Mouse (Mus musculus): Measurements from ENCODE around the gene Pou3f3. TPM values are rescaled to one million over a fixed set of nuclear protein-coding genes. Genes with fewer than 3 reads are reported as not detected.

Gene Pou3f3
- polyA plus RNA-seq (2012; rRNA removed), result 3.2 and 4.0 TPM in 2 replicates
- 0.77 and 0.90 TPM in 2 replicates for polyA plus RNA-seq (2014; fragmentation: Nextera tagmentation; extraction: Ambion mirVana)

DNA sequence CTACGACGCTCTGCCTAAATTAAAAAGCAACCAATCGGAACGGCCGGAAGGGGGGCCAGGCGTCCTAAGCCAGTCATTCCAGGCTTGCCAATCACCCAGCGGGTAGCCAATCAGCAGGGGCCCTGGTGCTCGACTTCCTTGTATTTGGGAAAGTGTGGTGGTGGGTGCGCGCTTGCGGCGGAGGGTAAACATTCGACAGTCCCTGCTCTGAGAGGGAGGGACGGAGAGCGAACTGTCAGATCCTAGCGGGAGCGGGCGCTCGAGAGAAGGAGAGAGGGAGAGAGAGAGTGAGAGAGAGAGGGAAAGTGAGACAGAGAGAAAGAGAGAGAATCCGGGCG lies at the start of gene Pou3f3:
Gene Pou3f3 (plus strand): TSS at position 191 of the 338 bp plus-strand sequence.
- no peaks in the 10 kb centered on the region for H3K36me3 ChIP-seq (ENCODE audit: control insufficient read depth, insufficient read depth, low read length)
- peak within 1 kb of the TSS; percentile 45 for H3K4me3 ChIP-seq (replicated peaks; ENCODE audit: low read length)
- no peak for TF ChIP-seq POLR2A (IDR thresholded peaks at IDR 0.05; ENCODE audit: borderline replicate concordance, extremely low read depth, insufficient read depth, insufficient read length)
- 2% methylated on average over 21 of the region's 21 CpGs for WGBS
- DNase-seq (ENCODE audit: low spot score) (peak; percentile 92), ATAC-seq (ENCODE audit: low FRiP score, low read depth) (peak; percentile 81)
- H3K4me1 ChIP-seq (ENCODE audit: control insufficient read depth, insufficient read depth, low read length), result peaks cover 22% of the 10 kb centered on the region
- H3K27me3 ChIP-seq (ENCODE audit: control insufficient read depth, insufficient read depth, low read length), result peaks cover 88% of the 10 kb centered on the region
- peak within 1 kb of the TSS; percentile 57 for H3K9ac ChIP-seq (ENCODE audit: low read depth, low read length, severe bottlenecking)
- H3K27ac ChIP-seq (replicated peaks; ENCODE audit: low read depth, low read length), result peak within 1 kb of the TSS; percentile 21
- H3K4me2 ChIP-seq (replicated peaks; ENCODE audit: low read depth, low read length, severe bottlenecking), result peak within 1 kb of the TSS; percentile 79
- H3K9me3 ChIP-seq (ENCODE audit: control insufficient read depth, low read length), result no peaks in the 10 kb centered on the region

- Histone ChIP-seq H3K27me3 (ENCODE audit: control insufficient read depth, insufficient read depth, low read length) (no peaks in the 10 kb centered on the region), H3K36me3 (ENCODE audit: control insufficient read depth, insufficient read depth, low read length) (no peaks in the 10 kb centered on the region), H3K4me3 (replicated peaks; ENCODE audit: low read length) (no peak overlapping the region), H3K4me2 (replicated peaks; ENCODE audit: low read depth, low read length, severe bottlenecking) (no peak overlapping the region), H3K9ac (ENCODE audit: low read depth, low read length, severe bottlenecking) (no peak overlapping the region), H3K27ac (replicated peaks; ENCODE audit: low read depth, low read length) (no peak overlapping the region), H3K9me3 (ENCODE audit: control insufficient read depth, low read length) (no peaks in the 10 kb centered on the region), H3K4me1 (ENCODE audit: control insufficient read depth, insufficient read depth, low read length) (peaks cover 6% of the 10 kb centered on the region; the same call in 1 of the 2 replicates)
- WGBS, result 56% methylated on average over 9 of the region's 9 CpGs
- TF ChIP-seq POLR2A (IDR thresholded peaks at IDR 0.05; ENCODE audit: borderline replicate concordance, extremely low read depth, insufficient read depth, insufficient read length), result no peak
- ATAC-seq (ENCODE audit: low FRiP score, low read depth) (no peak), DNase-seq (ENCODE audit: low spot score) (no peak)
These were observed 47.1 kb upstream of the Pou3f3 start for GRCm38 (mm10) chr1:42648366-42648935.

GRCm38 (mm10) chr1:42651461-42651860 lies 44.1 kb upstream of the Pou3f3 start:
- no peak for ATAC-seq (ENCODE audit: low FRiP score, low read depth)
- peaks cover 6% of the 10 kb centered on the region; the same call in 1 of the 2 replicates for H3K4me1 ChIP-seq (ENCODE audit: control insufficient read depth, insufficient read depth, low read length)
- H3K9ac ChIP-seq (ENCODE audit: low read depth, low read length, severe bottlenecking), result no peak overlapping the region
- no peak overlapping the region for H3K27ac ChIP-seq (replicated peaks; ENCODE audit: low read depth, low read length)
- no peak for TF ChIP-seq POLR2A (IDR thresholded peaks at IDR 0.05; ENCODE audit: borderline replicate concordance, extremely low read depth, insufficient read depth, insufficient read length)
- DNase-seq (ENCODE audit: low spot score), result peak; percentile 7
- H3K27me3 ChIP-seq (ENCODE audit: control insufficient read depth, insufficient read depth, low read length), result no peaks in the 10 kb centered on the region
- H3K36me3 ChIP-seq (ENCODE audit: control insufficient read depth, insufficient read depth, low read length), result no peaks in the 10 kb centered on the region
- no peaks in the 10 kb centered on the region for H3K9me3 ChIP-seq (ENCODE audit: control insufficient read depth, low read length)
- no peak overlapping the region for H3K4me3 ChIP-seq (replicated peaks; ENCODE audit: low read length)
- no peak overlapping the region for H3K4me2 ChIP-seq (replicated peaks; ENCODE audit: low read depth, low read length, severe bottlenecking)
- WGBS, result 67% methylated on average over 15 of the region's 15 CpGs

DNA sequence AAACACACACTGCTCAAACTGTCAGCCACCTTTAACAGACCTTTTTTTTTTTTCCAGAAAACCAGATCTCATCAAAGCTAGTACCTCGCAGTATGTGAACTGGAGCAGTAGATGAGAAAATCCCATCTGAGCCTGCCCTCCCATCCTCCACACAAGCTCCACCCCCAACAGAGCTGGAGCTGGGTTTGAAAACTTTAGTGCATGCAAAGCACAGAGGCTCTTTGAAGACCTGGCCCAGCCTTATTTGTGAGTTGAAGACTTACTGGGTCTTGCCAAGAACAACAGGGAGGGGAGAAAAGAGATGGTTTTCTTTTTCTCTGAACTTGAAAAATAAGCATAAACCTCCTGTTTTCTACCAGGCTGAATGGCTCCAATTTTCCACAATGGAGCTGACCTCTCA lies 28.0 kb upstream of the Pou3f3 start:
- Histone ChIP-seq H3K4me2 (replicated peaks; ENCODE audit: low read depth, low read length, severe bottlenecking) (no peak overlapping the region), H3K9ac (ENCODE audit: low read depth, low read length, severe bottlenecking) (no peak overlapping the region), H3K36me3 (ENCODE audit: control insufficient read depth, insufficient read depth, low read length) (no peaks in the 10 kb centered on the region), H3K4me3 (replicated peaks; ENCODE audit: low read length) (no peak overlapping the region), H3K27ac (replicated peaks; ENCODE audit: low read depth, low read length) (no peak overlapping the region), H3K27me3 (ENCODE audit: control insufficient read depth, insufficient read depth, low read length) (no peaks in the 10 kb centered on the region), H3K4me1 (ENCODE audit: control insufficient read depth, insufficient read depth, low read length) (no peaks in the 10 kb centered on the region), H3K9me3 (ENCODE audit: control insufficient read depth, low read length) (no peaks in the 10 kb centered on the region)
- no peak for DNase-seq (ENCODE audit: low spot score)
- WGBS, result 67% methylated on average over 1 of the region's 1 CpGs
- TF ChIP-seq POLR2A (IDR thresholded peaks at IDR 0.05; ENCODE audit: borderline replicate concordance, extremely low read depth, insufficient read depth, insufficient read length), result no peak
- no peak for ATAC-seq (ENCODE audit: low FRiP score, low read depth)

GRCm38 (mm10) chr1:42680673-42681072 lies 14.9 kb upstream of the Pou3f3 start:
- Histone ChIP-seq H3K4me1 (ENCODE audit: control insufficient read depth, insufficient read depth, low read length) (peaks cover 11% of the 10 kb centered on the region), H3K27me3 (ENCODE audit: control insufficient read depth, insufficient read depth, low read length) (peaks cover 30% of the 10 kb centered on the region), H3K4me2 (replicated peaks; ENCODE audit: low read depth, low read length, severe bottlenecking) (no peak overlapping the region), H3K36me3 (ENCODE audit: control insufficient read depth, insufficient read depth, low read length) (no peaks in the 10 kb centered on the region), H3K9ac (ENCODE audit: low read depth, low read length, severe bottlenecking) (no peak overlapping the region), H3K4me3 (replicated peaks; ENCODE audit: low read length) (no peak overlapping the region), H3K9me3 (ENCODE audit: control insufficient read depth, low read length) (no peaks in the 10 kb centered on the region), H3K27ac (replicated peaks; ENCODE audit: low read depth, low read length) (no peak overlapping the region)
- 68% methylated on average over 3 of the region's 3 CpGs for whole genome bisulfite sequencing
- DNase-seq (ENCODE audit: low spot score) (no peak), ATAC-seq (ENCODE audit: low FRiP score, low read depth) (no peak)
- TF ChIP-seq POLR2A (IDR thresholded peaks at IDR 0.05; ENCODE audit: borderline replicate concordance, extremely low read depth, insufficient read depth, insufficient read length), result no peak

Measured in limb, embryonic 14.5 days (tissue).